Mouse (Mus musculus): ENCODE data around the gene Cpsf3. TPM values are rescaled to one million over a fixed set of nuclear protein-coding genes. Genes with fewer than 3 reads are reported as not detected.

Gene Cpsf3
- total and polyA plus RNA-seq, 2 experiments from 2014 or later, result 26.7 to 51.8 TPM

- Histone ChIP-seq H3K4me3 (ENCODE audit: low read depth, low read length) (no peak overlapping the region), H3K4me1 (ENCODE audit: control insufficient read depth, insufficient read depth) (no peaks in the 10 kb centered on the region), H3K4me2 (ENCODE audit: low read depth, low read length) (no peak overlapping the region), H3K27me3 (ENCODE audit: control insufficient read depth, insufficient read depth, low read length) (no peaks in the 10 kb centered on the region), H3K36me3 (replicated peaks; ENCODE audit: control insufficient read depth, insufficient read depth, low read length) (no peaks in the 10 kb centered on the region), H3K9me3 (replicated peaks; ENCODE audit: control insufficient read depth, low read length) (no peaks in the 10 kb centered on the region), H3K9ac (replicated peaks; ENCODE audit: low read depth, low read length) (no peak overlapping the region), H3K27ac (ENCODE audit: low read depth) (no peak overlapping the region)
- TF ChIP-seq EP300 (IDR thresholded peaks at IDR 0.05; ENCODE audit: low read depth), result no peak
- TF ChIP-seq CTCF (IDR thresholded peaks at IDR 0.05; ENCODE audit: low read depth), result no peak
- no peak for DNase-seq (ENCODE audit: low spot score)
- WGBS, result 53% methylated on average over 2 of the region's 2 CpGs
- ATAC-seq (ENCODE audit: insufficient read depth, low read depth), result no peak
These were observed 77.5 kb downstream of the Cpsf3 start for GRCm38 (mm10) chr12:21362686-21363085.

GRCm38 (mm10) chr12:21363195-21363594, 78.0 kb downstream of the Cpsf3 start:
- Histone ChIP-seq H3K27ac (ENCODE audit: low read depth) (no peak overlapping the region), H3K36me3 (replicated peaks; ENCODE audit: control insufficient read depth, insufficient read depth, low read length) (no peaks in the 10 kb centered on the region), H3K4me1 (ENCODE audit: control insufficient read depth, insufficient read depth) (no peaks in the 10 kb centered on the region), H3K27me3 (ENCODE audit: control insufficient read depth, insufficient read depth, low read length) (no peaks in the 10 kb centered on the region), H3K9ac (replicated peaks; ENCODE audit: low read depth, low read length) (no peak overlapping the region), H3K9me3 (replicated peaks; ENCODE audit: control insufficient read depth, low read length) (no peaks in the 10 kb centered on the region), H3K4me2 (ENCODE audit: low read depth, low read length) (no peak overlapping the region), H3K4me3 (ENCODE audit: low read depth, low read length) (no peak overlapping the region)
- ATAC-seq (ENCODE audit: insufficient read depth, low read depth) (no peak), DNase-seq (ENCODE audit: low spot score) (no peak)
- 93% methylated on average over 3 of the region's 3 CpGs for WGBS
- TF ChIP-seq CTCF (IDR thresholded peaks at IDR 0.05; ENCODE audit: low read depth) (no peak), EP300 (IDR thresholded peaks at IDR 0.05; ENCODE audit: low read depth) (no peak)

Other genes starting within 250 kb of the Cpsf3 start
- 29.8 and 37.5 TPM in 2 replicates for gene Itgb1bp1, start 893 bp downstream of the Cpsf3 start, total RNA-seq (2014; rRNA removed; ENCODE audit: low replicate concordance)
- 42.1 and 43.4 TPM in 2 replicates for gene Itgb1bp1, start 893 bp downstream of the Cpsf3 start, polyA plus RNA-seq (2015; fragmentation: Nextera tagmentation; extraction: Ambion mirVana)
- 41.3 and 59.2 TPM in 2 replicates for gene Iah1, start 31.0 kb downstream of the Cpsf3 start, total RNA-seq (2014; rRNA removed; ENCODE audit: low replicate concordance)
- gene Iah1, start 31.0 kb downstream of the Cpsf3 start, polyA plus RNA-seq (2015; fragmentation: Nextera tagmentation; extraction: Ambion mirVana), result 44.8 and 49.0 TPM in 2 replicates
- 19.0 and 24.9 TPM in 2 replicates for gene Adam17, start 88.2 kb downstream of the Cpsf3 start, total RNA-seq (2014; rRNA removed; ENCODE audit: low replicate concordance)
- 16.5 and 16.6 TPM in 2 replicates for gene Adam17, start 88.2 kb downstream of the Cpsf3 start, polyA plus RNA-seq (2015; fragmentation: Nextera tagmentation; extraction: Ambion mirVana)
- 158 and 165 TPM in 2 replicates for gene Ywhaq, start 132.2 kb downstream of the Cpsf3 start, total RNA-seq (2014; rRNA removed; ENCODE audit: low replicate concordance)
- 224 and 234 TPM in 2 replicates for gene Ywhaq, start 132.2 kb downstream of the Cpsf3 start, polyA plus RNA-seq (2015; fragmentation: Nextera tagmentation; extraction: Ambion mirVana)